Mouse (Mus musculus) cortical plate, adult 2 months (tissue): ENCODE data around the gene Slc39a3.
"Not testable (repeated sequence)": the region's sequence is repeated elsewhere in the genome, so short reads cannot be mapped to it uniquely, and the experiment has no call there.

Experiments used
- CTCF ChIP-seq: fragments of 200-500 bp; IDR thresholded peaks from 2 replicates; pipeline ENCODE4 v1.5.1; 2011; ENCODE audit warnings: mild to moderate bottlenecking, control low read depth, low read length; ENCODE audit not compliant: insufficient read depth; ENCODE audit errors: extremely low read depth
- POLR2A ChIP-seq: fragments of 200-500 bp; IDR thresholded peaks from 2 replicates; pipeline ENCODE4 v1.6.1; 2011; ENCODE audit warnings: mild to moderate bottlenecking, low read length, control low read depth; ENCODE audit not compliant: insufficient read depth; ENCODE audit errors: extremely low read depth

GRCm38 (mm10) chr10:80989854-80990253, 47.4 kb downstream of the Slc39a3 start:
- not testable (repeated sequence) for TF ChIP-seq POLR2A, CTCF
